Mouse (Mus musculus) urinary bladder, adult 2 months (tissue): ENCODE measurements around the gene 1700080E11Rik. TPM values are rescaled to one million over a fixed set of nuclear protein-coding genes. Genes with fewer than 3 reads are reported as not detected.
"Not testable (repeated sequence)": the region's sequence is repeated elsewhere in the genome, so short reads cannot be mapped to it uniquely, and the experiment has no call there.

Experiments used
- DNase-seq: peaks from one replicate; pipeline ENCODE4 v3.0.0; 2022; ENCODE audit warnings: low spot score
- polyA plus RNA-seq: library from polyadenylated mRNA; depleted of rRNA; stranded (reverse); fragments of >200 nt; gene quantifications from 2 replicates; pipeline ENCODE4 v1.2.3, GENCODE M21; 2012; rRNA removed

Gene 1700080E11Rik
- polyA plus RNA-seq, result not detected in 2 replicates

GRCm38 (mm10) chr9:105144992-105145391, at the start of gene 1700080E11Rik:
1700080E11Rik (minus strand) TSS chr9:105145092.
- no peak for DNase-seq

GRCm38 (mm10) chr9:105186725-105187124, 41.8 kb upstream of the 1700080E11Rik start:
- DNase-seq, result no peak

DNA sequence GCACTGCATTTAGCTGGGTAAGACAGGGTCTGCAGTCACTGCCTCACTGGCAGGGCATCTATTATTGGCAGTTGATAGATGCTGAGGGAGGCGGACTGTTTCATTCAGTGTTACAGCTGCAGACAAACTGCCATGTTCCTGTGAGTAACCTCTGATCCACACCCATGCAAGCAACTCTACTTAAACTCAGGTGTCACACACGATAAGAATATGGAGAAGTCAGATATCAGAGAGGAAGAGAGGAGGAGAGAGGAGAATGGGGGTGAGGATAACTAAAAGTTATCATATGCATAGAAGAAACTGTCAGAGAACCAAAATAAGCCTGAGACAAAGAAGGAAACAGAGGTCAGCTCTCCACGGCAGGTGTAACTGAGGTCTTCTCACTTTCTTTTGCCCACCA, 37.5 kb upstream of the 1700080E11Rik start:
- no peak for DNase-seq

GRCm38 (mm10) chr9:105139204-105139603, 5.7 kb downstream of the 1700080E11Rik start:
- no peak for DNase-seq

- DNase-seq, result no peak
These were observed 8.5 kb downstream of the 1700080E11Rik start for GRCm38 (mm10) chr9:105136404-105136803.

DNA sequence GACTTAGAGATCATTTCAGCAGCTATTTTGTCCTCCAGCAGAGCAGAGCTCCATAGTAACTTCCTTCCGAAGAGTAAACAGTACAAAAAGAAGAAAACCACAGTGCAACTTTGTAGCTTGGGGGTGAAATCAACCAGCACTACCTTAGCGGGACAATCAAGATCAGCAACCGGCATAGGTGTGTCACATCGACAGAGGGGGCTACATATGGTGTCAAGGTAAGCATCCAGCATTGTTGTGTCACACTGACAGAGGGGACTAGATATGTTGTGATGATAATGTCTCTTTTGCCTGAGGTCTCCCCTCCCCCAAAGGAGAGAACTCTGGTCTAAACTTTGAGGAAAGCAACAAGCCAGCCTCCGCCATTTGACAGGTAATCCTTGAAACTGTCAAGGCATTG, 10.4 kb downstream of the 1700080E11Rik start:
- DNase-seq, result no peak

DNA sequence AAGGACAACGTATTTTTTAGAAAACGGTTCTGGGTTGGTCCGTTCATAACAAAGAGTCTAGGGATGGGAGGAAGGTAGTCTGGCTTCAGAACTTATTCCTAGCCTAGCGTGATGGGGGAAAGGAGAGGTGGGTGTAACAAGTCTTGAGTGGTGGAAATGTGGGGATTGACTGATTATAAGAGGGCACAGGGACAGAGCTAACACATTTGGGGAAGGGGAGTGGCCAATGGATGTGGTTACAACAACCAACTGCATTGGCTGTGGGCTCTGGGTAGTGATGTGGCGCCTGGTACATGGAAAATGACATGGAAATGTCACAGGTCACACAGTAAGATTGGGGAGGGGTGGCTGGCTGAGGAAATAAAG, 12.9 kb downstream of the 1700080E11Rik start:
- no peak for DNase-seq

DNA sequence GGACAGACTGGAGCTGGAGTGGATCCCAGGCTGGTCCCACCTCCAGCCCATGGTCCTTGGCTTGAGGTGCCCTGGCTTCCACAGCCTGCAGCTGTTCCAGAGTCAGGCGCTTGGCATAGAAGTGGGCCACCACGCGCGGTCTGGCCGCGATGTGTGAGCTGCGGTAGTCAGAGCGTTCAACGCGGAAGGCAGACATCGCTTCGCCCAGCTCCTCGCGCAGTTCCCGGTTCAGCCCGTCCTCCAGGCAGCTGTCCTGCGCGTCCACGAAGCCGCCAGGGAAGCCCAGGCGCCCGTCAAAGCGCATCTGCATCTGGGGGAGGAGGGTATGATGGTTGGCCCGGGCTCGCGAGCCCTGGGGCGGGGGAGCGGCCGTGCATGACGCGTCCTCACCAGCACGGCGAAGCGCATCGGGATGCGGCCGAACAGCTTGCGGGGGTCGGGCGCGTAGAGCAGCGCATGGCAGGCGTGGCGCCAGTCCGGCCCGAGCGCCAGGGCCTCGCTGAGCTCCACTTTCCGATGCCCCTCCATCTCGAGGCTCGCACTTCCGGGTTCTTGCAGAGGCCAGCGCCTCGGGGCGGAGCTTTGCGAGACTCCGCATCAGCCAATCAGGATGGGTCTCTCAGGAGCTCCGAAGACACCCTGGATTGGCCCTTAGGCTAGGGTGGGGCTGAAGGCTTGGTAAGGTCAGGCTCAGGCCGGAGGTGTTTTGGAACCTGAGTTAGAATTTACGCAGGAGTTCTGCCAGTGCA, 13.5 kb downstream of the 1700080E11Rik start, which contains the start of gene Nudt16:
TSS of gene Nudt16 (minus strand) at position 572 of the 749 bp plus-strand sequence.
- DNase-seq, result peak; percentile 81

- no peak for DNase-seq
These were observed 14.6 kb downstream of the 1700080E11Rik start for GRCm38 (mm10) chr9:105130331-105130730.

DNA sequence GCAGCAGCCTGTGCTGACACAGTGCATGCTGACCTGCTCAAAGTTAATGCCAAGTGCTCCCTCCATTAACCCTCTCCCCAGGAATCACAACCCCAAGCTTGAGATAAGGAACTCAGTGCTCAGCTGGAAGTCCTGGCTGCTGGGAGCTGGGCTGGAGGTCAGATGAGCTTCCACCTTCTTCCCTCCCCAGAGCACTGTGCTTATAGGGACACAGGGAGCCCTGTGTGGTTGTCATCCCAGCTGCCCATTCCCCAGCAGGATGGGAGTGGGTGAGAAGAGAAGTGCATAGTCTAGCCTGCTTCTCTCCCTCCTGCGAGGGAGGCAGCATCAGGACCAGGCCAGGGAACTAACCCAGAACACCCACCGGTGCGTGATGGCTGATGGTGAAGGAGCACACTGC, 19.7 kb downstream of the 1700080E11Rik start:
- DNase-seq, result not testable (repeated sequence)

DNA sequence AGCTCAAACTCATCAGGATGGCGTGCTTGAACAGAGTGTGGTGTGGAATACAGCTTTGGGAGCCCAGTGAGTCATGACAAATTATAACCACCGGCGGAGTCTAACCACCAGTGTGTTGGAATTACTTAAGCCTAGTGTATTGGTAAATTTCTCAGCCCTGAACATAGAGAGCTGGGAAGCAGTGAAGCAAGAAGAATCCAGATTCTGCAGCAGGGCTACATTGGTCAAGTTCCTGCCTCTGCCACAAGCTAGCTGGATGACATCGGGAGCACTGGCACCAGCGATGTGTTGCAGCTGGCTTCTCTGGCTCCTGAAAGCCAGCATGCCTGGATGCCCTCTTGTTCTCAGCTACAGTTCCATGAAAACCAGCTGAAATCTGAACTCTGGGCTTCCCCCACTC, 41.0 kb downstream of the 1700080E11Rik start:
- no peak for DNase-seq

DNA sequence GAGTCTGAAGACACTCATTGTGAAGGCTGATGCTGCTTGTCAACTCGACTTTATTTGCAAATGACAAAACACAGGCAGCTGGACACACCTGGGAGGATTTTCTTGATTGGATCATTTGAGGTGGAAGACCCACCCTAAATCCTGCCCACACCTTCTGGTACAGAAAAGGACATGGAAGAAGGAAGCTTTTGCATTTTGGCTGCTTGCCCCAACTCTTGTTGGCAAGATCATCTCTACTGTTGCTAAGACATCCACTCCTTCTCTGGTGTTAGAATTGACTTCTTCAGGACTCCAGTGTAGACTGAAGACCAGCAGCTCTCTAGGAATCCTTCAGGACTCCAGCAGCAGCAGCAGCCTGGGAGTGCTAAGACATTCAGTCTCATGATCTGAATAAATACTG, 43.0 kb downstream of the 1700080E11Rik start:
- no peak for DNase-seq

GRCm38 (mm10) chr9:105100807-105101570, 43.9 kb downstream of the 1700080E11Rik start:
- no peak for DNase-seq

Other genes with a start within 250 kb of the 1700080E11Rik start
- 34.0 and 45.7 TPM in 2 replicates for gene Mrpl3, start 91.9 kb downstream of the 1700080E11Rik start, polyA plus RNA-seq
- gene Nudt16, start 13.3 kb downstream of the 1700080E11Rik start, polyA plus RNA-seq, result 23.8 and 32.0 TPM in 2 replicates